Mouse (Mus musculus) MEL (cell line): ENCODE results near the gene Tmc2. TPM values are rescaled to one million over a fixed set of nuclear protein-coding genes. Genes with fewer than 3 reads are reported as not detected.
A peak's percentile ranks its signal among the peaks of the same experiment; 100 is the strongest.

ENCODE experiments used
- DNase-seq: peaks from one replicate; pipeline ENCODE4 v3.0.0; 2011; ENCODE audit warnings: low read depth, low spot score
- H3K27ac ChIP-seq: 2 replicates; pipeline ENCODE4 v1.5.1; 2012; ENCODE audit warnings: low read depth, mild to moderate bottlenecking, control low read depth, low read length, moderate library complexity; ENCODE audit not compliant: control insufficient read depth
- H3K27me3 ChIP-seq, 2 experiments: fragments of 150-350 bp in 1 of 2; sonication (generic) in 1 of 2; 2 replicates each; pipeline ENCODE4 v1.6.1; 2012; ENCODE audit warnings: low read length in 2 of 2, mild to moderate bottlenecking in 2 of 2, improper control_type of control experiment in 1 of 2, moderate library complexity in 1 of 2; ENCODE audit not compliant: insufficient read depth in 2 of 2, control insufficient read depth in 1 of 2
- H3K36me3 ChIP-seq, 2 experiments: 2 replicates each; pipeline ENCODE4 v1.6.1; 2012 to 2014; ENCODE audit warnings: low read length in 2 of 2, improper control_type of control experiment in 1 of 2, inconsistent platforms in 1 of 2, mild to moderate bottlenecking in 1 of 2; ENCODE audit not compliant: insufficient read depth in 2 of 2, control insufficient read depth in 1 of 2
- H3K4me1 ChIP-seq, 2 experiments: fragments of 150-350 bp in 1 of 2; sonication (generic) in 1 of 2; 2 replicates each; pipeline ENCODE4 v1.6.1; 2012; ENCODE audit warnings: low read length in 2 of 2, improper control_type of control experiment in 1 of 2, mild to moderate bottlenecking in 1 of 2; ENCODE audit not compliant: insufficient read depth in 2 of 2, control insufficient read depth in 1 of 2
- H3K4me3 ChIP-seq, 2 experiments: fragments of 150-350 bp in 1 of 2; sonication (generic) in 1 of 2; 2 replicates each; pipeline ENCODE4 v1.5.1; 2012; ENCODE audit warnings: low read depth in 2 of 2, low read length in 2 of 2, mild to moderate bottlenecking in 2 of 2, moderate library complexity in 2 of 2, control low read depth in 1 of 2, improper control_type of control experiment in 1 of 2; ENCODE audit not compliant: control insufficient read depth in 1 of 2, insufficient read depth in 1 of 2
- H3K79me2 ChIP-seq: 2 replicates; pipeline ENCODE4 v1.6.1; 2012; ENCODE audit warnings: mild to moderate bottlenecking, low read length, moderate library complexity; ENCODE audit not compliant: control insufficient read depth, poor library complexity, insufficient read depth
- H3K9ac ChIP-seq: 2 replicates; pipeline ENCODE4 v1.6.1; 2012; ENCODE audit warnings: low read depth, mild to moderate bottlenecking, control low read depth, low read length, moderate library complexity; ENCODE audit not compliant: control insufficient read depth, poor library complexity, severe bottlenecking
- H3K9me3 ChIP-seq: fragments of 150-350 bp; sonication (generic); replicated peaks from 2 replicates; pipeline ENCODE4 v1.6.1; 2012; ENCODE audit warnings: mild to moderate bottlenecking, low read length, improper control_type of control experiment, moderate library complexity; ENCODE audit not compliant: insufficient read depth
- BHLHE40 ChIP-seq: IDR thresholded peaks from 2 replicates; pipeline ENCODE4 v1.6.1; 2012; ENCODE audit warnings: low read depth, mild to moderate bottlenecking, inconsistent platforms, low read length, improper control_type of control experiment, borderline replicate concordance
- CTCF ChIP-seq, 3 experiments: IDR thresholded peaks in 2 of 3; conservative IDR thresholded peaks in 1 of 3; 2 replicates each; pipeline ENCODE4 v1.5.1; 2011 to 2012; ENCODE audit warnings: low read length in 3 of 3, low read depth in 2 of 3, mild to moderate bottlenecking in 2 of 3, improper control_type of control experiment in 1 of 3, inconsistent platforms in 1 of 3, mixed read lengths in 1 of 3, moderate library complexity in 1 of 3; ENCODE audit not compliant: control insufficient read depth in 1 of 3, insufficient read depth in 1 of 3, poor library complexity in 1 of 3, severe bottlenecking in 1 of 3
- EP300 ChIP-seq, 2 experiments: IDR thresholded peaks; 2 replicates each; pipeline ENCODE4 v1.6.1; 2011; ENCODE audit warnings: improper control_type of control experiment in 2 of 2, low read length in 2 of 2, low read depth in 1 of 2, mild to moderate bottlenecking in 1 of 2
- ETS1 ChIP-seq: IDR thresholded peaks from 2 replicates; pipeline ENCODE4 v1.6.1; 2012; ENCODE audit warnings: low read depth, mild to moderate bottlenecking, inconsistent platforms, low read length, improper control_type of control experiment, moderate library complexity
- GABPA ChIP-seq: IDR thresholded peaks from 2 replicates; pipeline ENCODE4 v1.6.1; 2012; ENCODE audit warnings: low read depth, mild to moderate bottlenecking, inconsistent platforms, low read length, improper control_type of control experiment, moderate library complexity
- GATA1 ChIP-seq: IDR thresholded peaks from 2 replicates; pipeline ENCODE4 v1.6.1; 2011; ENCODE audit warnings: low read depth, low read length, improper control_type of control experiment
- MAX ChIP-seq: IDR thresholded peaks from 2 replicates; pipeline ENCODE4 v1.6.1; 2011; ENCODE audit warnings: low read length, improper control_type of control experiment
- MEF2A ChIP-seq: IDR thresholded peaks from 2 replicates; pipeline ENCODE4 v1.6.1; 2014; ENCODE audit warnings: low read depth, mild to moderate bottlenecking, inconsistent platforms, low read length, improper control_type of control experiment; ENCODE audit not compliant: poor library complexity, insufficient replicate concordance, severe bottlenecking; ENCODE audit errors: extremely low read depth
- MXI1 ChIP-seq: IDR thresholded peaks from 2 replicates; pipeline ENCODE4 v1.6.1; 2011; ENCODE audit warnings: mild to moderate bottlenecking, low read depth, low read length, improper control_type of control experiment
- MYB ChIP-seq: IDR thresholded peaks from 2 replicates; pipeline ENCODE4 v1.6.1; 2011; ENCODE audit warnings: mild to moderate bottlenecking, low read depth, low read length, improper control_type of control experiment
- NELFE ChIP-seq: IDR thresholded peaks from 2 replicates; pipeline ENCODE4 v1.6.1; 2011; ENCODE audit warnings: low read depth, low read length, improper control_type of control experiment
- POLR2A ChIP-seq, 2 experiments: IDR thresholded peaks; 2 replicates each; pipeline ENCODE4 v1.6.1; 2011 to 2012; ENCODE audit warnings: low read length in 2 of 2, mild to moderate bottlenecking in 2 of 2, control low read depth in 1 of 2, improper control_type of control experiment in 1 of 2, low read depth in 1 of 2, moderate library complexity in 1 of 2; ENCODE audit not compliant: control insufficient read depth in 1 of 2, insufficient read depth in 1 of 2, poor library complexity in 1 of 2
- POLR2AphosphoS5 ChIP-seq: IDR thresholded peaks from 2 replicates; pipeline ENCODE4 v1.6.1; 2012; ENCODE audit warnings: low read depth, borderline replicate concordance, mild to moderate bottlenecking, inconsistent platforms, low read length, moderate library complexity, mixed read lengths
- RAD21 ChIP-seq: IDR thresholded peaks from 2 replicates; pipeline ENCODE4 v1.6.1; 2011; ENCODE audit warnings: mild to moderate bottlenecking, low read depth, low read length, improper control_type of control experiment
- SIN3A ChIP-seq: IDR thresholded peaks from 2 replicates; pipeline ENCODE4 v1.6.1; 2012; ENCODE audit warnings: low read length, improper control_type of control experiment, inconsistent platforms
- TBP ChIP-seq: IDR thresholded peaks from 2 replicates; pipeline ENCODE4 v1.8.0; 2011; ENCODE audit warnings: low read depth, low read length, improper control_type of control experiment
- ZNF384 ChIP-seq: IDR thresholded peaks from 2 replicates; pipeline ENCODE4 v1.6.1; 2012; ENCODE audit warnings: low read depth, mild to moderate bottlenecking, inconsistent platforms, low read length, improper control_type of control experiment
- polyA plus RNA-seq, 2 experiments: library from polyadenylated mRNA; stranded (reverse) in 1 of 2; unstranded in 1 of 2; fragments of >175 nt in 1 of 2; fragments of >200 nt in 1 of 2; gene quantifications; 2 replicates each; pipeline versions ENCODE4 v1.2.1 to v1.2.4; 2012; ENCODE audit warnings: low replicate concordance in 2 of 2, low read depth in 1 of 2; ENCODE audit not compliant: insufficient read length in 2 of 2, insufficient read depth in 1 of 2, missing spikeins in 1 of 2
- total RNA-seq: library from RNA; depleted of rRNA; stranded (reverse); fragments of 300-350 nt; gene quantifications from 2 replicates; pipeline ENCODE4 v1.2.3, GENCODE M21; 2012

The Tmc2 gene
- total and polyA plus RNA-seq, 3 experiments = not detected

- TF ChIP-seq MXI1 (0 out of 2 replicates have a peak, but pooled peaks have one; percentile 24), POLR2A (IDR thresholded peaks at IDR 0.05; ENCODE audit: control insufficient read depth in 1 of 2, insufficient read depth in 1 of 2, low read depth in 1 of 2, low read length in 2 of 2, poor library complexity in 1 of 2) (no peak), GABPA (no peak), BHLHE40 (no peak), MYB (no peak), MEF2A (no peak), NELFE (no peak), POLR2AphosphoS5 (no peak), RAD21 (no peak), EP300 (IDR thresholded peaks at IDR 0.05; ENCODE audit: low read depth in 1 of 2, low read length in 2 of 2) (peak; percentile 55 to 58; a peak in 3 of 4 replicates), ETS1 (0 out of 2 replicates have a peak, but pooled peaks have one; percentile 23), SIN3A (peak; percentile 21; the same call in 1 of the 2 replicates), ZNF384 (no peak), CTCF (IDR thresholded peaks at IDR 0.05 in 2 of 3, conservative IDR thresholded peaks at IDR 0.05 in 1 of 3; ENCODE audit: control insufficient read depth in 1 of 3, insufficient read depth in 1 of 3, low read depth in 2 of 3, low read length in 3 of 3, poor library complexity in 1 of 3, severe bottlenecking in 1 of 3) (no peak)
These were observed 98.0 kb downstream of the Tmc2 start (continued) for GRCm38 (mm10) chr2:130293009-130293408.

- peak overlapping the region; percentile 22 for H3K27ac ChIP-seq
- peaks cover 0 to 9% of the 10 kb centered on the region in 2 experiments; a peak in 2 of 4 replicates for H3K36me3 ChIP-seq
- peak overlapping the region; percentile 16 for H3K9ac ChIP-seq
- peaks cover 6 to 17% of the 10 kb centered on the region in 2 experiments; a peak in 3 of 4 replicates for H3K4me1 ChIP-seq
- TF ChIP-seq GATA1 (peak; percentile 57), MXI1 (peak; percentile 44; the same call in 1 of the 2 replicates), POLR2AphosphoS5 (no peak), SIN3A (0 out of 2 replicates have a peak, but pooled peaks have one; percentile 9), TBP (peak; percentile 65), POLR2A (IDR thresholded peaks at IDR 0.05; ENCODE audit: control insufficient read depth in 1 of 2, insufficient read depth in 1 of 2, low read depth in 1 of 2, low read length in 2 of 2, poor library complexity in 1 of 2) (peak in 1 of 2 experiments; percentile 49; a peak in 1 of 4 replicates), NELFE (no peak), MAX (peak; percentile 49; the same call in 1 of the 2 replicates)
- H3K9me3 ChIP-seq = no peaks in the 10 kb centered on the region
- peak; percentile 91 for DNase-seq
- H3K4me3 ChIP-seq = peak overlapping the region; percentile 17 to 36; a peak in 3 of 4 replicates
- no peaks in the 10 kb centered on the region for H3K79me2 ChIP-seq
- H3K27me3 ChIP-seq = no peaks in the 10 kb centered on the region
These were observed 98.5 kb downstream of the Tmc2 start for GRCm38 (mm10) chr2:130293486-130293885.
